Mouse (Mus musculus) intestine, embryonic 16.5 days (tissue): Measurements from ENCODE around the gene Myo10. TPM values are rescaled to one million over a fixed set of nuclear protein-coding genes. Genes with fewer than 3 reads are reported as not detected.

Experiments used
- ATAC-seq: fragments of 200-750 bp; cut with Nextera tagmentation; 2 replicates; pipeline ENCODE4 v1.8.0; 2017; ENCODE audit warnings: moderate TSS enrichment, moderate library complexity
- H3K27ac ChIP-seq: fragments of 300-500 bp; sonication (generic); 2 replicates; pipeline ENCODE4 v1.5.1; 2014; ENCODE audit warnings: mild to moderate bottlenecking, low read length
- H3K27me3 ChIP-seq: fragments of 300-500 bp; sonication (generic); replicated peaks from 2 replicates; pipeline ENCODE4 v1.6.1; 2014; ENCODE audit warnings: low read length, control low read depth, mixed read lengths; ENCODE audit not compliant: control insufficient read depth, insufficient read depth
- H3K36me3 ChIP-seq: fragments of 300-500 bp; sonication (generic); 2 replicates; pipeline ENCODE4 v1.6.1; 2014; ENCODE audit warnings: low read length, control low read depth; ENCODE audit not compliant: control insufficient read depth, insufficient read depth
- H3K4me1 ChIP-seq: fragments of 300-500 bp; sonication (generic); 2 replicates; pipeline ENCODE4 v1.6.1; 2014; ENCODE audit warnings: low read length, control low read depth, mixed read lengths; ENCODE audit not compliant: control insufficient read depth, insufficient read depth
- H3K4me2 ChIP-seq: fragments of 300-500 bp; sonication (generic); 2 replicates; pipeline ENCODE4 v1.6.1; 2014; ENCODE audit warnings: low read depth, low read length, control low read depth
- H3K4me3 ChIP-seq: fragments of 300-500 bp; sonication (generic); 2 replicates; pipeline ENCODE4 v1.5.1; 2014; ENCODE audit warnings: mild to moderate bottlenecking, low read length
- H3K9ac ChIP-seq: fragments of 300-500 bp; sonication (generic); 2 replicates; pipeline ENCODE4 v1.6.1; 2014; ENCODE audit warnings: low read depth, low read length
- H3K9me3 ChIP-seq: fragments of 300-500 bp; sonication (generic); 2 replicates; pipeline ENCODE4 v1.6.1; 2016; ENCODE audit warnings: low read length, control low read depth; ENCODE audit not compliant: control insufficient read depth
- WGBS: fragments of 180-500 bp; shearing (Covaris S2); extraction: QIAGEN DNeasy Blood & Tissue Kit; methylation state at CpG from one replicate; pipeline ENCODE4 v1.1.7; 2014; 5-methylcytosine and 5-hydroxymethylcytosine counted together
- polyA plus RNA-seq: library from polyadenylated mRNA; unstranded; fragments of >200 nt; fragmentation: Nextera tagmentation; extraction: Ambion mirVana; gene quantifications from 2 replicates; pipeline ENCODE4 v1.2.1, GENCODE M21; 2015

Gene Myo10
- polyA plus RNA-seq, 1 experiment from 2014 or later: 17.7 TPM

GRCm38 (mm10) chr15:25679616-25680015, 57.3 kb downstream of the Myo10 start:
- Histone ChIP-seq H3K27ac (no peak overlapping the region), H3K36me3 (peaks cover 6% of the 10 kb centered on the region), H3K4me1 (peaks cover 41% of the 10 kb centered on the region), H3K27me3 (no peaks in the 10 kb centered on the region), H3K4me3 (no peak overlapping the region), H3K4me2 (no peak overlapping the region), H3K9ac (no peak overlapping the region), H3K9me3 (no peaks in the 10 kb centered on the region)
- 68% methylated on average over 4 of the region's 4 CpGs for WGBS
- no peak for ATAC-seq

GRCm38 (mm10) chr15:25680269-25680818, 58.0 kb downstream of the Myo10 start:
- Histone ChIP-seq H3K9ac (no peak overlapping the region), H3K27ac (no peak overlapping the region), H3K4me1 (peaks cover 41% of the 10 kb centered on the region), H3K9me3 (no peaks in the 10 kb centered on the region), H3K4me3 (no peak overlapping the region), H3K27me3 (no peaks in the 10 kb centered on the region), H3K4me2 (no peak overlapping the region), H3K36me3 (peaks cover under 1% of the 10 kb centered on the region; the same call in 1 of the 2 replicates)
- WGBS: 41% methylated on average over 10 of the region's 10 CpGs
- ATAC-seq: peak; percentile 45

- Histone ChIP-seq H3K4me2 (no peak overlapping the region), H3K27ac (no peak overlapping the region), H3K9ac (no peak overlapping the region)
These were observed 60.7 kb downstream of the Myo10 start for GRCm38 (mm10) chr15:25682953-25683507.

GRCm38 (mm10) chr15:25685186-25685585, 62.9 kb downstream of the Myo10 start:
- Histone ChIP-seq H3K4me1 (peaks cover 17% of the 10 kb centered on the region), H3K9me3 (no peaks in the 10 kb centered on the region), H3K9ac (no peak overlapping the region), H3K27me3 (no peaks in the 10 kb centered on the region), H3K27ac (no peak overlapping the region), H3K36me3 (no peaks in the 10 kb centered on the region), H3K4me3 (no peak overlapping the region), H3K4me2 (no peak overlapping the region)
- WGBS: 81% methylated on average over 9 of the region's 9 CpGs
- no peak for ATAC-seq

More at GRCm38 (mm10) chr15:25682953-25683507, 60.7 kb downstream of the Myo10 start:
- 53% methylated on average over 13 of the region's 13 CpGs for WGBS
- Histone ChIP-seq H3K4me1 (peaks cover 25% of the 10 kb centered on the region), H3K9me3 (no peaks in the 10 kb centered on the region), H3K4me3 (no peak overlapping the region), H3K27me3 (no peaks in the 10 kb centered on the region), H3K36me3 (no peaks in the 10 kb centered on the region)
- ATAC-seq: no peak

- WGBS: 47% methylated on average over 9 of the region's 9 CpGs
- peak; percentile 81 for ATAC-seq
- H3K4me2 ChIP-seq: no peak overlapping the region
These were observed 66.3 kb downstream of the Myo10 start for GRCm38 (mm10) chr15:25688424-25689283.

GRCm38 (mm10) chr15:25689477-25689876, 67.2 kb downstream of the Myo10 start:
- ATAC-seq: 0 out of 2 replicates have a peak, but pooled peaks have one; percentile 41
- H3K4me1 ChIP-seq: peaks cover 25% of the 10 kb centered on the region
- no peaks in the 10 kb centered on the region for H3K27me3 ChIP-seq
- H3K4me3 ChIP-seq: no peak overlapping the region
- H3K9ac ChIP-seq: no peak overlapping the region
- H3K9me3 ChIP-seq: no peaks in the 10 kb centered on the region
- WGBS: 73% methylated on average over 8 of the region's 8 CpGs
- H3K27ac ChIP-seq: no peak overlapping the region
- H3K36me3 ChIP-seq: no peaks in the 10 kb centered on the region
- H3K4me2 ChIP-seq: no peak overlapping the region

More at GRCm38 (mm10) chr15:25688424-25689283, 66.3 kb downstream of the Myo10 start:
- no peak overlapping the region for H3K27ac ChIP-seq
- H3K4me3 ChIP-seq: no peak overlapping the region
- no peaks in the 10 kb centered on the region for H3K27me3 ChIP-seq
- H3K4me1 ChIP-seq: peaks cover 22% of the 10 kb centered on the region
- 0 out of 2 replicates have a peak overlapping the region, but pooled peaks have one; percentile 14 for H3K9ac ChIP-seq
- no peaks in the 10 kb centered on the region for H3K9me3 ChIP-seq
- no peaks in the 10 kb centered on the region for H3K36me3 ChIP-seq

- Histone ChIP-seq H3K36me3 (no peaks in the 10 kb centered on the region), H3K4me3 (no peak overlapping the region), H3K4me2 (no peak overlapping the region), H3K27me3 (no peaks in the 10 kb centered on the region), H3K9ac (no peak overlapping the region), H3K27ac (no peak overlapping the region), H3K4me1 (peaks cover 25% of the 10 kb centered on the region), H3K9me3 (no peaks in the 10 kb centered on the region)
- no peak for ATAC-seq
- 69% methylated on average over 15 of the region's 15 CpGs for WGBS
These were observed 67.9 kb downstream of the Myo10 start for GRCm38 (mm10) chr15:25690066-25690745.

GRCm38 (mm10) chr15:25690746-25691105, 68.4 kb downstream of the Myo10 start:
- no peaks in the 10 kb centered on the region for H3K36me3 ChIP-seq
- 76% methylated on average over 4 of the region's 4 CpGs for WGBS
- H3K27ac ChIP-seq: no peak overlapping the region

More at GRCm38 (mm10) chr15:25690746-25691105, 68.4 kb downstream of the Myo10 start:
- ATAC-seq: no peak
- Histone ChIP-seq H3K4me1 (peaks cover 25% of the 10 kb centered on the region), H3K4me3 (no peak overlapping the region), H3K4me2 (no peak overlapping the region), H3K9ac (no peak overlapping the region), H3K27me3 (no peaks in the 10 kb centered on the region), H3K9me3 (no peaks in the 10 kb centered on the region)
